Mouse (Mus musculus) testis, adult 2 months (tissue): ENCODE results near the gene Otop3. TPM values are rescaled to one million over a fixed set of nuclear protein-coding genes. Genes with fewer than 3 reads are reported as not detected.

Experiments used
- H3K27ac ChIP-seq: fragments of 200-500 bp; 2 replicates; pipeline ENCODE4 v1.5.1; 2012; ENCODE audit warnings: low read depth, low read length; ENCODE audit not compliant: control insufficient read depth, insufficient read depth
- H3K27me3 ChIP-seq: fragments of 200-500 bp; 2 replicates; pipeline ENCODE4 v1.6.1; 2012; ENCODE audit warnings: mild to moderate bottlenecking, low read length, moderate library complexity; ENCODE audit not compliant: control insufficient read depth, insufficient read depth
- H3K36me3 ChIP-seq: fragments of 200-500 bp; 2 replicates; pipeline ENCODE4 v1.6.1; 2012; ENCODE audit warnings: mild to moderate bottlenecking, low read length; ENCODE audit not compliant: control insufficient read depth, insufficient read depth
- H3K4me1 ChIP-seq: fragments of 200-500 bp; 2 replicates; pipeline ENCODE4 v1.6.1; 2012; ENCODE audit warnings: low read length; ENCODE audit not compliant: control insufficient read depth, insufficient read depth
- H3K4me3 ChIP-seq: fragments of 200-500 bp; 2 replicates; pipeline ENCODE4 v1.5.1; 2012; ENCODE audit warnings: low read depth, mild to moderate bottlenecking, low read length, moderate library complexity, mixed read lengths; ENCODE audit not compliant: control insufficient read depth
- CTCF ChIP-seq: fragments of 200-500 bp; IDR thresholded peaks from 2 replicates; pipeline ENCODE4 v1.5.1; 2012; ENCODE audit warnings: low read depth, mild to moderate bottlenecking, inconsistent platforms, low read length, moderate library complexity; ENCODE audit not compliant: control insufficient read depth, insufficient read depth, insufficient replicate concordance
- POLR2A ChIP-seq: fragments of 200-500 bp; IDR thresholded peaks from 2 replicates; pipeline ENCODE4 v1.6.1; 2012; ENCODE audit warnings: low read depth, mild to moderate bottlenecking, inconsistent platforms, low read length, moderate library complexity; ENCODE audit not compliant: control insufficient read depth
- polyA plus RNA-seq: library from polyadenylated mRNA; depleted of rRNA; stranded (reverse); fragments of >200 nt; gene quantifications from 2 replicates; pipeline ENCODE4 v1.2.3, GENCODE M21; 2012; rRNA removed

Otop3 gene
- polyA plus RNA-seq, result 0.17 and 0.40 TPM in 2 replicates

- TF ChIP-seq CTCF (no peak), POLR2A (no peak)
- Histone ChIP-seq H3K4me3 (no peak within 1 kb of the TSS; the same call in 1 of the 2 replicates), H3K4me1 (peaks cover 8% of the 10 kb centered on the region), H3K27me3 (no peaks in the 10 kb centered on the region), H3K36me3 (no peaks in the 10 kb centered on the region), H3K27ac (no peak within 1 kb of the TSS)
These were observed at the start of gene Otop3 for GRCm38 (mm10) chr11:115334531-115334930. Otop3 (plus strand) TSS chr11:115334731.

GRCm38 (mm10) chr11:115285282-115285681 is 49.2 kb upstream of the Otop3 start:
- H3K36me3 ChIP-seq, result no peaks in the 10 kb centered on the region
- H3K4me1 ChIP-seq, result peaks cover 6% of the 10 kb centered on the region
- TF ChIP-seq CTCF, result no peak
- TF ChIP-seq POLR2A, result no peak
- H3K4me3 ChIP-seq, result no peak overlapping the region
- no peaks in the 10 kb centered on the region for H3K27me3 ChIP-seq
- H3K27ac ChIP-seq, result no peak overlapping the region

GRCm38 (mm10) chr11:115286201-115286993 is 48.1 kb upstream of the Otop3 start:
- TF ChIP-seq CTCF (no peak), POLR2A (no peak)
- Histone ChIP-seq H3K4me1 (peaks cover 8% of the 10 kb centered on the region), H3K36me3 (no peaks in the 10 kb centered on the region), H3K4me3 (no peak overlapping the region), H3K27me3 (no peaks in the 10 kb centered on the region), H3K27ac (no peak overlapping the region)

- TF ChIP-seq POLR2A (no peak), CTCF (no peak)
- H3K27ac ChIP-seq, result no peak overlapping the region
- H3K4me1 ChIP-seq, result peaks cover 8% of the 10 kb centered on the region
- H3K36me3 ChIP-seq, result no peaks in the 10 kb centered on the region
- no peak overlapping the region for H3K4me3 ChIP-seq
- H3K27me3 ChIP-seq, result no peaks in the 10 kb centered on the region
These were observed 47.1 kb upstream of the Otop3 start for GRCm38 (mm10) chr11:115287386-115287785.

GRCm38 (mm10) chr11:115288305-115288704 is 46.2 kb upstream of the Otop3 start:
- no peaks in the 10 kb centered on the region for H3K36me3 ChIP-seq
- H3K4me3 ChIP-seq, result no peak overlapping the region
- no peaks in the 10 kb centered on the region for H3K27me3 ChIP-seq
- H3K27ac ChIP-seq, result no peak overlapping the region
- peaks cover 7% of the 10 kb centered on the region for H3K4me1 ChIP-seq
- TF ChIP-seq CTCF, result no peak
- TF ChIP-seq POLR2A, result no peak

- no peak for TF ChIP-seq POLR2A
- no peak for TF ChIP-seq CTCF
- no peak overlapping the region for H3K4me3 ChIP-seq
- no peak overlapping the region for H3K27ac ChIP-seq
- H3K27me3 ChIP-seq, result no peaks in the 10 kb centered on the region
- H3K36me3 ChIP-seq, result no peaks in the 10 kb centered on the region
- H3K4me1 ChIP-seq, result peaks cover 9% of the 10 kb centered on the region
These were observed 44.6 kb upstream of the Otop3 start for GRCm38 (mm10) chr11:115289885-115290284.

- Histone ChIP-seq H3K4me3 (no peak overlapping the region), H3K27ac (no peak overlapping the region), H3K27me3 (no peaks in the 10 kb centered on the region), H3K36me3 (no peaks in the 10 kb centered on the region), H3K4me1 (peaks cover 9% of the 10 kb centered on the region)
- TF ChIP-seq POLR2A (no peak), CTCF (no peak)
These were observed 44.2 kb upstream of the Otop3 start for GRCm38 (mm10) chr11:115290314-115290713.

GRCm38 (mm10) chr11:115290919-115291318 is 43.6 kb upstream of the Otop3 start:
- Histone ChIP-seq H3K27me3 (no peaks in the 10 kb centered on the region), H3K36me3 (no peaks in the 10 kb centered on the region), H3K27ac (no peak overlapping the region), H3K4me3 (no peak overlapping the region), H3K4me1 (peaks cover 9% of the 10 kb centered on the region)
- TF ChIP-seq POLR2A, result no peak
- TF ChIP-seq CTCF, result no peak
